Mouse (Mus musculus) heart, adult 11 months (tissue): ENCODE measurements around the gene Map4k3.
A peak's percentile ranks its signal among the peaks of the same experiment; 100 is the strongest.

Source experiments
- DNase-seq: peaks from one replicate; pipeline ENCODE4 v3.0.0; 2022

The Map4k3 gene

DNA sequence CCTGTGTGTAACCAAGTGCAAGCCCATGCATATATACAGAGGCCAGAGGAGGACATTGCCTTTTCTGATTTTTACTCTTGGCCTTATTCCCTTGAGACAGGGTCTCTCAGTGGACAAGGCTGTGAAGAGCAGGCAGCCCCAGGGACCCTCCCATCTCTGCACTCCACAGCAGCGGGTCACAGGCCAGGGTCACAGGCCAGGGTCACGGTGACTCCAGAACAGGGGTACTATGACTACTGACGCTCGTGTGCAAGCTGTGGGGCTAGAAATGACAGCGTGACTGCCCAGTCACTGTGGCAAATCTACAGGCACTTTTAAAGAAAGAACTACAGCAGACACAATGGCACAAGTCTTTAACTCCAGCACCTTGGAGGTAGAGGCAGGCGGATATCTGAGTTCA is 50.1 kb downstream of the Map4k3 start:
- DNase-seq, result peak; percentile 88

DNA sequence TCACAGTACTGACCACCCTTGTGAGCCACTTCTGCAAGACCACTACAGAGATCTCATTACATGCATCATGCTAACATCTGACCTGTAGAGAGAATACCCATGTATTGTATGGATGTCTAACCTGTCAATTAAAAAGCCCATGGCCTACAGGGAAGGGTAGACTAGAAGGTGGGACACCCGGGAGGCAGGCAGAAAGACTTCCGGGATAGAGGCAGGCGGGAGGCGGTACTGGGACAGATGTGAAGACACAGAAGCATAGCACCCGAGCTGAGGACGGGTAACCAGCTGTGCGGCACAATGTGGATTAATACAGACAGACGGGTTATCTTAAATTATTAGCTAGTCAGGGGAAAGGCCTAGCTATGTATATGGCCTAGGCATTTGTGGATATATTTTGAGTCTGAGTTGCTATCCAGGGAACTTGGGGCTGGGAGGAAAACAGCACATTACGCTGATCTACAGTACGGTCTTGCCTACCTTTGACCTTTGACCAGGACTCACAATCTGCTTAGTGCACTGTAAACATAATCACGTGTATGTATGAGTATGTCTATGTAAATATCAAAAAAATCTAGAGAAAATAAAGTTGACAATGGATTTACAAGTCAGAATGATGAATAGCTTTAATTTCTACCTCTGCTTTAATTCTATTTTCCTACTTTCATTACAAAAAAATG is 51.3 kb downstream of the Map4k3 start:
- DNase-seq, result peak; percentile 86

DNA sequence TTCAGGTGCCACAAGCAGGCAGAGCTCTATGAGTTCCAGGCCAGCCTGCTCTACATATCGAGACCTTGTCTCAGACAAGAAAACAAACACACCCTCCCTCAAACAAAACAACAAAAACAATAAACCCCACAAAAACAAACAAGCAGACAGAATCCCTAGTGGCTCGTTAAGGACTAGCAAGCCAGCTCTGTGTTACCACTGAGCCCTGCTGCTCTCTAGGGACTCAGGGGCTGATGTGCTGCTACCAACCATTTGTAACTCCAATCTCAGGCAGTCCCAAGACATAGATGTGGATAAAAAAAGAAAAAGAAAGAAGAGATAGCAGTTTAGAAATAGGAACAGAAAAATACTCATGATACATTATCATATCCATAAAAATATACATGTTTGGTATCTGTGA is 52.1 kb downstream of the Map4k3 start:
- peak; percentile 45 for DNase-seq

DNA sequence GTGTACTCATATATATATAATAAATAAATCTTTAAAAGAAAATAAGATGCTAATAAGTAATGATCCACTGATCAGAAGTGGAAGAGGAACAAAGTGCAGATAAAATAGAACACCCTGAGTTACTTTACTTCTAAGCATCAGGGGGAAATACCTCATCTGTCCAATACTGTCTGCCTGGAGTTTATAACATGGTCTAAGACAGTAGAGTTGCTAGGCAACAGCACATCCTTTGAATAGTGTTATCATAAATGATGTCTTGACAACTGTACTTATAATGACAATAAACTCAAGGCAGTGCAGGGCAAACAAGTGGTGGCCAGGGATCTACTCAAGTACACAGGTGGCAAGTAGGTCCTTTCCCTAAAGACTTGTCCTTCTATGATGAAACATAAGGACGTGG is 57.9 kb downstream of the Map4k3 start:
- peak; percentile 5 for DNase-seq

DNA sequence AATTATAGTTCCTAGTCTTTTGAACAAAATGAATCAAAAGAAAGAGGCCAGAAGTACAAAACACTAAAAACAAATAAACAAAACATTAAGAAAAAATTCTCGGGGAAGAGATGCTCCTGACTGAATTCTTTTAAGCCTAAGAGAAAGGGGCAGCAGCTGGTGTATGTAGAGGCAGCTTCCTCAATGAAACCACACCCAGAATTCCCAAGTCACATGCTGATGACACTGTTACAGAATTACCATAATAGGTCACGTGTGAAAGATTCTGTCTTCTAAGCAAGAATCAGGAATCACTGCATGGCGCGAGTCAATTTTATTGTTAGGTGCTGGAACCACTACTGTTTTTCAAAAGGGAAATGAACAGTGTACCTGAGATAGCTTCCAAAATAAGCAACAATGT is 64.7 kb downstream of the Map4k3 start:
- DNase-seq, result no peak

DNA sequence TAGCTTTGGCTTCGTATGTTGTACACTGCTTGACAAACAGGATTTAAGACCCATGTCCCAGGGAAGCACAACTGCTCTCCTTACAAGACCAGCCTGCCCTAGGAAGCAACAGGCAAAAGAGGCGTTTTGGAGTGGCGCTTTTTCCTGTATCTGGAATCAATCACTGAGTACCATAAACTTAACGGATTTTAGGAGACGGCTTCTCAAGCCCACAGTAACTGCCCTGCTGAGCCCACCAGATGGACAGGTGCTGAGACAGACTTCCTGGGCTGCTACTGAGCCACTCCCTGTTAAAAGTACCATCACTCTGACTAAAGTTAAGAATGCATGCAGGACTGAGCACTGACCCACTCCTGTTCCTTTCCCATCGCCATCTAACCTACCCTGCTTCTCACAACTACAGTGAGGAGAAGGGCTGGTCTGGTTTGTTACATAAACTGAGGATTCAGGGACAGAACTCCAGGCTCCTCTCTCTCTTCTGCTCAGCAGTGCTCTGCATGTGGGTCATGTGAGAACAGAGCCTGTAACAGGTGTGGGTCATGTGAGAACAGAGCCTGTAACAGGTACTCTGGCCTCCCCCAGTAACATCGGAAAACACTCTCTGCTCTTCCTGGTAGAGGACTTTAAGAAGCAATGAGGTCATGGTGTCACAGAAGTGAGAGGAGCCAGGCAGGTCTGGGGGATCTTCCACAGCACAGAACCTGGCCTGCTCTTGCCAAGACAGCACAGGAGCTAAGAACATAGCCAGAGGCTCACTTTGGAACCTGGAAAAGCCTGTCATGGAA is 65.3 kb downstream of the Map4k3 start:
- peak; percentile 85 for DNase-seq

DNA sequence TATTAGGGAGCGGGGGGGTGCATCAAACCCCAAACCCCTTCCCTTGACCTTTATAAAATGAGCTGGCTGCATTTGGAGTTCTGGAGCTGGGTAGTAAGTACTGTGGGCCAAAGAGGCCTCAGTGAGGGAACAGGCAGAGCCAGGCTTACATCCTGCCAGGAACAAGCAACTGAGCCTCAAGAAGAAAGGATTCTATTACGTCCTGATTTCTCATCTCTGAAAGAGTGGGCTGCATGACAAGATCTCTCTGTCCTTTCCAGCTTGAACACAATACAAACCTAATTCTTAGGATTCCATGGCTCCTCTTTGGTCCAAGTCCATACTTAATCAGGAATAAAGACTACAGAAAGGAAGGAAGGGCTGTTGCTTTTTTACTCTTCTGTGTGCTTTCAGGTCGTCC is 66.4 kb downstream of the Map4k3 start:
- DNase-seq, result peak; percentile 81

DNA sequence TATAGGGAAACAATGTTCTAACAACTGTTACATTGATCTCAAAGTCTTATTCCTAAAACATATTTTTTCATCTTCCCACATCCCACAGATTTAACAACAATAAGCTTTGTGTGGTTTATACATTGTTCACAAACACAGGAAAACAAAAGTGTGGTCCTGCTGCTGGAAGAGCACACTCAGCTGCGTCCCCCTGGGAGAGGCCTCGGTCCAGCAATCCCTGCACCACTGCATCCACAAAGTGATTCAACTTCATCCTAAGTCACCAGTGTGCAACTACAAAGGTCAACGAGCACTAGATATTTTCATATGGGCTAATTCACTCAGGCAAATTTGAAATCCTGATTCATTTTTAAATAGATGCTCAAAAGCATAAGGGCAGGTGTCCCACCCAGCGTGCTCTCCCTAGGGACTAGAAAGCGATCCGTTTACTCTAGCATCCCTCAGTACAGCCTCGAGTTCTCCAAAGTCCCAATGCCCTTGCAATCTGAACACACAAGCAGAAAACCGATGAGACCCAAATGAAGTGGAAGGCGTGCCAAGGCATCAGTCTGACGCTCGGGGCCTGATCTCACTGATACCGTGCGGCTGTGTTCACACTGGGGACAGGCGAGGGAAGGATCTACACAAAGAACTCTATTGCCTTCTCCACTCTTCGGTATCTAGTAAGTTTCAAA is 67.4 kb downstream of the Map4k3 start:
- DNase-seq, result peak; percentile 48

DNA sequence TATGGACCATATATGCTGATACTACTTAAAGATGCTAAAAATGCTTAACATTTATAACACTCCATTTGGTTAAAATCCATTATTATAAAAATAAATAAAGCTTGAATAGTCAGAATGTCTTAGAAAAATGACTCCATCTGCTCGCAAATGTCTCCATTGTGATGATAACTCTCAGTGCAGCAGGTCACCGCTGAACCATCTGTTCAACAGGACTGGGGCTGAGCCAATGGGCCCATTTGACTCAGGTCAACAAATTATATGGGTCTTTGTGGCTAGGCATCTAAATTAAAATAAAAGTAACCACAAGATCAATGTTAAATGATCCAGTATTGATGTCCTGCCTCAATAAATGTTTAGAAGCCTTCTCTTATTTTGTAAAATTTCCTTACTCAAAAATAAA is 68.1 kb downstream of the Map4k3 start:
- DNase-seq, result peak; percentile 58

DNA sequence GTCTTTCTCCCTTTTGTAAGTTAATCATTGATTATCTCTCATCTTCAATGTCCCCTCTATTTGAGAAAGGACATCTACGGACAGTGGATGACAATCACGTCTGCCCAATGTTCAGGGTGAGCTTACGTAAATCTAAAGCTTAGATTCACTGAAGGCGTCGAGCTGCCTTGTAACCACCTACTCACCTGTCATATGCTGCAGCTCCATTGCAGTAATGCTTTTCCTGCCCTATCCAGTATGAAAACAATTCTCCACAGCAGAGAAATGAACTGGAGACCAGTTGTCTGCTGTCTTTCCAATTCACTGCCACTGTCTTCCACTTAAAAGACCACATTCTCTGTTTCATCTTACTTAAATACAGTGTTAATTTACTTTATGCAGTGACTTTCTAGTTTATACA is 68.5 kb downstream of the Map4k3 start:
- DNase-seq, result peak; percentile 50

DNA sequence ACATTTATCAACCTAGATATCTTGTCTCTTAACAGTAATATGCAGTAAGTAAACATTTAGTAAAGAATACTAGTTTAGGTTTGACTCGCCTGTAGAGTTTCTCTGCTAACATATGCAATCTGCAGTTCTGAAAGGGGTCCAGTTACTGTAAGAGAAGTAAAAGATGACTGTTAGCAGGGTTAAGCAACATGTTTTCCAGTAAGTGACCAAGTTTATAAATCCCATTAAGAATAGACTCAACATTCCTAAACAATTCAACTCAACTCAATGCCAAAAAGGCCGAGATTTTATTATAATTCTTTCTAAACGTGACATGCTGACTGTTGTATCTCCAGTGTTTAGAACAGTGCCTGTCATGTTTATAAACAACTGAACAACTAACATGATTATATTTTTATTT is 74.0 kb downstream of the Map4k3 start:
- no peak for DNase-seq

DNA sequence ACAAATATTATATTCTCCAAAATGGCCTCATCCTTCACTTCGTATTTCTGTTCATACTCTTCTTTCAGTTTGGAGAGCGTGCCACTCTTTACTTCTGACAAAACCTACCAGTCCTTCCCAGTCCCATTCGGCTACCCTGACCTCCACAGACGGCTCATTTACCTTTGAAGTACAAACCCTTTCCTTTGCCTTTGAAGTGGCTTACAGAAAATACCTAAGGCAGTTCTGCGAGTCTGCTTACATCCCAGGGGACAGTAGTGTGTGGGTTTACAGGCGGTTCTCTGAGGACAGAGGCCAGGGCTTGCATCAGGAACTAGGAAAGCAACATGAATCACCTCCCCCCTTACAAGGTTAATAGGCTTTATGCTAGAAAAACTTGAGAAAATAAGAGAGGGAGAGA is 75.5 kb downstream of the Map4k3 start:
- no peak for DNase-seq

DNA sequence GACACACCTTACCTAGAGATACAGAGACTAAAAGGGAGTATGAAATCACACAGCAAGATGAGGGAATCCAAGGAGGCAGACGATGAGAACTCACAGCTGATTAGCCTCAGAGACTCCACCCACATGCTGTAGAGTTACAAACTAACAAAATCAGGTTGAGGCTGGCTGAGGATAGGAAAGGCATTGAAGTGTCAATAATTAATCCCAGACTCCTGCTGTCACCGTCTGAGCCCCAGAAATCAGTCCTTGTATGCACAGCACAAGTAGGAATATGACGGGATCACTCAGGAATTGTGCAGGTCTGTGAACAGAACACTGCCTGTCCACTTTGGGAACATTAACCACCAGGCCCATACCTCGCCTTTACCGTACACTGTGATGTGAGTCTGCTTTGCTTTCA is 81.4 kb downstream of the Map4k3 start:
- DNase-seq, result no peak

DNA sequence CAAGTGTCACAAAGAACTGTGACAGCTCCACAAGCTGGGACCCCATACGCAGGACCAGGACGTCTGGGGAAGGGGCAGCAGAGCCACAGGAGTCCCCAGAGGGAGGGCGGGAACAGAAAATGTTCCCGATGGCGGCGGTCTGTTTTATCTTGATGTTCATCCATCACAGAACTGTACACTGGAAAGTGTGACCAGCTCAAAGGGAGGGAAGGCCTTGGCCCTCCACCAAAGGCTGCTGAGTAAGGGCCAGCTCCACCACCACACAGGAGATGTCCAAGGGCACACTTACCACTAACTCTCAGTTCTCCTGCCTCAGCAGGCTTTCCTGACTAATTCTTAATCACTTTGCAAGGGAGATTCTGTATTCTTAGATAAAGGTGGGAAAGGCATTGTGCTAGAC is 82.2 kb downstream of the Map4k3 start:
- no peak for DNase-seq

DNA sequence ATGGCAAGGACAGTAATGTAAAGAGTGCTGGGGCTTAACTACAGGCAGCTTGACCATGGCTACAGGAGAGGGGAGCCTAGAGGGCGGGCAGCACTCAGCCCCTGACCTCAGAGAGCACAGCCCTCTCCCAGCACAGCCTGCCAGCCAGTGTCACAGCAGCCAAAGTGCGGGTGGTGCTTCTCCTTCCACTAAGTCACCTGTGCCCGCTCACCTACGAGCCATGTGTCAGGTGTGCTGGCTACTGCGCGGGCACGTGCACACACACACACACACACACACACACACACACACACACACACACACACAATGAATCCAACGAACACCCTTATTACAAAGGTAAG is 82.6 kb downstream of the Map4k3 start:
- peak; percentile 64 for DNase-seq

DNA sequence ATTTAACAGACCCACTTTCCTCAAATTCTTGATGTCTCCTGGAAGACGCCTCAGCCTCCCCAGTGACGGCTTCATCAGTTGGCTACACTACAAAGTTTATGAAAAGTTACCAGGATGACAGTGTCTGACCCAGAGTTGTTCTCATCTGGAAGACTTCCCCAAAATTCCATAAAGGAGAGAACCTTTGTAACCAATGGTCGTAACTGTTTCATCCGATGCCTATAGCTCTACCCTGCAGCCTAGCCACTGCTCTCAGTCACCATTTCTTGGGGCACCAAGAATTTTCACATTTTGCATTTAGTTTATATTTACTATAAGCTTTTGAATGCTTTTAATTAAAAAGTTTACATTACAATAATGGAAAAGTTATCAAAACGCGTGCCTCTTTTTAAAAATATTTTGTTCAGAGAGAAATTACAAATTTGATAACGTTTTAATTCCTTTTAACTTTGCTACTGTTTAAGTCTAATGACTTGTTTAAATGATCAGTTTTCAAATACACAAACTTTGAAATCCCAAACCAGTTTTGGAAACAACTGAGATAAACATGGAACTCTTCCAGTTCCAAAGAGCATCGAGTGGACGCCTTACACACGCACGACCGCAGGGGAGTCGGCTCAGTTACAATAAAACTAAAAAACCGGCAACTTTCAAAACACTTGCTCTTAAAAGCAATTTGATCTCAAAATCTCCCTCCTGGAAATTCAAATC is 83.1 kb downstream of the Map4k3 start:
- DNase-seq, result no peak

DNA sequence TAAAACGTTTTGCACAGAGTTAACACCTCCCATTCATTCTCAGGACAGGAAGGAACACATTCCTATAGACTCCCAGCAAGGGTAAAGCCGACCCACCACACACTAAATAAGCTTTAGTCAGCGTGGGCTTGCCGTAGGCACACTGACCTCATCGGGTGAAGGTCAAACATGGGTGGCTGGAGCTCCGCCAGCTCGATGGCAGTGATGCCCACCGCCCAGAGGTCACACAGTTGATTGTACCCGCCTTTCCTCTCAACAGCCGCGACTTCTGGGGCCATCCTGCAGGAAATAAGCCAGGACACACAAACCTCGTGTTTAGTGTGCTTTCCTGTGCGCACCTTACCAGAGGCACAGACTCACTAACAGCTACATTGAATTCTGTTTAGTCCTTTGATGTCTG is 83.7 kb downstream of the Map4k3 start:
- peak; percentile 76 for DNase-seq

DNA sequence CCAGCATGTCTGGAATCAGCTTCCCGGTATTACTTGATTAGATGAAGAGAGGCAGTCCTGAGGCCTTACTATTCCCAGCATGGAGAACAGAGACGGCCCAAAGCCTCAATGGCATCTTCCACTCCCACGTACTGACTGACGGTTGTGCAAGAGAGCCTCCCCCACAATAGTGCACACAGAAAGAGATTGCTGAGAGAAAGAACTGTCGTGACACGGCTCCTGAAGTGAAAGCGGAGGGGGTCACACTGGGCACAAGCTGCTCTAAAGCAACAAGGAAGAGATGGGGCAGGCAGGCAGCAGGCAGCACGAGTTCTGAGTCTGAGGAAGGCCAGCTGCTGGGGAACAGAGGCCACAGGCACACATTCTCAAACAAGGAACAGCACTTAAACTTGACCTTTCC is 90.2 kb downstream of the Map4k3 start:
- peak; percentile 72 for DNase-seq

DNA sequence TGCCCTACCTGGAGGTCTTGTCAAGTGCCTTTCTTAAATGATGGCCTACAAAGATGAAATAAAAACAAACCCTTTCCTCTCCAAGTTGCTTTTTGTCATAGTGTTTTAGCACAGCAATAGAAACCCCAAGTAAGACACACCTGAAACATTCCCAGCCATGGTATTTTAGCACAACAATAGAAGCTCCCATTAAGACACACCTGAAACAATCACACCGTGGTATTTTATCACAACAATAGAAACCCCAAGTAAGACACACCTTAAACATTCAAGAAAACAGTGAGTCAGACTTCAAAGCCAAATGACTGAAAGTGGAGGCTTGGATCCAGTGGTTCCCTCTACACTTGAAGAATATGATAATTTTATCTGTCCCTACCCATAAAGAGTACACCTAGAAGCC is 92.5 kb downstream of the Map4k3 start:
- DNase-seq, result no peak

DNA sequence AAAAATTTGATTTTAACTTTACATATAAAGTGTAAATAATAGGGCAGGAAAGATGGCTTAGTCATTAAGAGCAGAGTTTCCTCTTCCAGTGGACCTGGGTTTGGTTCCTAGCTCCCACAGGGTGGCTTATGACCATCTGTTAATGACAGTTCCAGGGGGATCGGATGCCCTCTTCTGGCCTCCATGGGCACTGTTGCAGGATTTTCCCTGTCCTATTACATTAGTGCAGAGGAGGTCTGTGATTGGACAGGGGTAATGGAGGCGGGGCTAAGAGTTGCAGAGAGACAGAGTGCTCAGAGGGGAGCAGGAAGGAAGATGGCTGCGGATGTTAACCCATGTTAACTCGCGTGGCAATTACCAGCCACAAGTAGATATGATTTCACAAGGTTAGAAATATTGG is 95.4 kb downstream of the Map4k3 start:
- peak; percentile 87 for DNase-seq

DNA sequence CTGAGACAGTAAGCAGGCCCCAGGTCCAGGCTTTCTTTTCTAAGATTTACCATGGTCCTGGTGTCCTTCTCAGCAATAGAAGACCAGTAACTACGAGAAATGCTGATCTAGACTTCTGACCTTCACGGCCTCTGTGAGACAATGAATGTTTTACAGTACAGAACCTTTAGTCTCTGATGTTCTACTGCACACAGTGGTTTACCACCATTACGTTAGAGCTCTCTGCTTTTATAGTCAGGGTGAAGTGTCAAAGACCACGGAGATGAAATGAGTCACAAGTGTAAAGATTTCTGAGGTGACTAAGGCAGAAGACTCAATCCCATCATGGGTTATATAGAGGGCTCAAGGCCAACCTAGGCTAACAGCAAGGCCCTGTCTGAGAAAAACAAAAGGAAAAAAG is 95.9 kb downstream of the Map4k3 start:
- DNase-seq, result no peak

DNA sequence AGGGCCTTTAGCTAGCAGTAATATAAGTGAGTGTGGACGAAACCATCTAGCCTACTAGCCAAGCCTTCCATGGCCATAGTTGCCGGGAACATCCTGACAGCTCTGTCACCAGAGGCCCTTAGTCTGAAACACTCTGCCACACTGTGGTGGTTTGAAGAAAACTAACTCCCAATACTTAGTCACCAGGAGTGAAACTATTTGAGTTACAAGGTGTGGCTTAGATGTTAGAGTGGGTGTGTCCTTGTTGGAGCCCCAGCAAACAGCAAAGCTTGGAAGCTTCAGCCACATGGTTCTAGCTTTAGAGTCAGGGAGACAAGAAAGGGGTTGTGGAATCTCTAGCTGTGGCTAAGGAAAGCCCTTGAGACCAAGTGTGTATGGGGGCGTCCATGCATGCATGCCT is 97.3 kb downstream of the Map4k3 start:
- DNase-seq, result peak; percentile 74

DNA sequence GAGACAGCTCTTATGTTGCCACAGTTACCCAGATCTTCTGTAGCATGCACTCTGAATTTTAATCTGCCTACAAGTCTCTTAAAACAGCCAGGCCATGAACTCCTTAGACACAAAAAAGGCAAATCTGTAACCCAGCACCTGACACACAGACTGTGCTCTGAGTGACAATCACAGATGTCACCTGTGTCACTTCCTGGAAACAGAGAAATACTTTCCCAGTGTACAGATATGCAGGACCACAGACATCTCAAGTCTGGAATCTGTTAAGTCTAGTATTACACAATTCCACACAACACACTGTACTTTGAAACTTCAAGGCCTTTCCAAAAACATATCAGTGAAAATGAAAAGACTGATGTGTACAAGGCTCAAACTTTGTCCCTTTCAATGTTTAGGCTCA is 103.3 kb downstream of the Map4k3 start:
- DNase-seq, result peak; percentile 49

DNA sequence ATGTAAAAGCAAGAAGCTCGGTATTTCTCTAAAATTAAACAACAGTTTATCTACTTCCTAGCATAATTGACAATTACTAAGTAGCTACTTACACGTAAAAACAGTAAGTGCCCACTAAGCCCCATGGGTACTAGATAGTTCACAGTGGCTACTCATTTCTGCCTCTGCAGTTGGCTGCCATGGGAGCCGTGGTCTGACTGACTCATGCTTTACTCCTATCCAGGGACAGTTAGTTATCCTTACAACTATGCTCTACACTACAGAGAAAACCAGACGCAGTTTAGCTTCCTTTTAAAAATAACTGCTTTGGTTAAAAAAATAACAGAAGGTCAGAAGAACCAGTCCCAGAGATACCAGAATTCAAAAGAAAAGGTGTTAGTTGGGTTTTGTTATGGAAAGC is 106.6 kb downstream of the Map4k3 start:
- no peak for DNase-seq
